Mouse (Mus musculus): ENCODE results near the gene Rps16. TPM values are rescaled to one million over a fixed set of nuclear protein-coding genes. Genes with fewer than 3 reads are reported as not detected.

The Rps16 gene
- 100 to 1,000 TPM; 298 to 415 TPM for total RNA-seq (2021)
- long read RNA-seq, experiment 1, transcript Rps16-201 (5 exons, 1,109 nt) = major isoform, 416 of 423 reads
- long read RNA-seq, experiment 1, partial matches to known transcripts = 2 of 423 reads
- long read RNA-seq, experiment 1, other reads (novel, unspliced or antisense) = 2 of 423 reads
- long read RNA-seq, experiment 2, transcript Rps16-201 (5 exons, 1,109 nt) = major isoform, 522 of 530 reads
- long read RNA-seq, experiment 2, partial matches to known transcripts = 3 of 530 reads
- long read RNA-seq, experiment 2, other reads (novel, unspliced or antisense) = 3 of 530 reads

DNA sequence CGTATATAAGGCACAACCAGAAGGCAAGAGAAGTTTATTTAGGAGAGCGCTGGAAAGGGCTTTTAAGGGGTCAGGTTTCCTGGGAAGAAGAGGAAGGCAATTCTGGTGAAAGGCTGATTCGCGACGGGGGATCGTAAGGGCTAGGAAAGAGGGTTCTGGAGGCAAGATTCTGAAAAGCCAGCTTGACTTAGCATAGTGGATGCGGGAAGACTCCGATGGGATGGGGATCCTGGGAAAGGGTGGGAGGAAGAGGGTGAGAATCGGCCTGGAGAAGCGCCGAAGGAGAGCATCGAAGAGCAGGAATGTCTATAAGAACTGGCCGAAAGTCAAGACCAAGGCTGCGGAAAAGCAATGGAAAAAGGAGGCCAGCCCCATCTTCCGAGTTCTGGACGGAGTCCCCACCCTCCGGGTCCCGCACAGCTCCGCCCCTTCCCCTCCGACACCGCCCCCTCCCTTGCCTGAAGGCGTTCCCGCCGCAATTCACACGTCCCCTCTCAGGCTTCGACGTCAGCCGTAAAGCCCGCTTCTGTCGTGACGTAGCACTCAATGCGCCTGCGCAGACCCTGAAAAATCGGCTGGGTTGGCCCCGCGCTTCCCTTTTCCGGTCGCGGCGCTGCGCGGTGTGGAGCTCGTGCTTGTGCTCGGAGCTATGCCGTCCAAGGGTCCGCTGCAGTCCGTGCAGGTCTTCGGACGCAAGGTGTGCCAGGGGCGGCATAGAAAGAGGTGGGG lies at the start of gene Rps16:
TSS of gene Rps16 (plus strand) at position 498 of the 729 bp plus-strand sequence.
- intact Hi-C loops (cut with DNase I) = no loop called here
- DNase-seq = peak; percentile 97 to 98

DNA sequence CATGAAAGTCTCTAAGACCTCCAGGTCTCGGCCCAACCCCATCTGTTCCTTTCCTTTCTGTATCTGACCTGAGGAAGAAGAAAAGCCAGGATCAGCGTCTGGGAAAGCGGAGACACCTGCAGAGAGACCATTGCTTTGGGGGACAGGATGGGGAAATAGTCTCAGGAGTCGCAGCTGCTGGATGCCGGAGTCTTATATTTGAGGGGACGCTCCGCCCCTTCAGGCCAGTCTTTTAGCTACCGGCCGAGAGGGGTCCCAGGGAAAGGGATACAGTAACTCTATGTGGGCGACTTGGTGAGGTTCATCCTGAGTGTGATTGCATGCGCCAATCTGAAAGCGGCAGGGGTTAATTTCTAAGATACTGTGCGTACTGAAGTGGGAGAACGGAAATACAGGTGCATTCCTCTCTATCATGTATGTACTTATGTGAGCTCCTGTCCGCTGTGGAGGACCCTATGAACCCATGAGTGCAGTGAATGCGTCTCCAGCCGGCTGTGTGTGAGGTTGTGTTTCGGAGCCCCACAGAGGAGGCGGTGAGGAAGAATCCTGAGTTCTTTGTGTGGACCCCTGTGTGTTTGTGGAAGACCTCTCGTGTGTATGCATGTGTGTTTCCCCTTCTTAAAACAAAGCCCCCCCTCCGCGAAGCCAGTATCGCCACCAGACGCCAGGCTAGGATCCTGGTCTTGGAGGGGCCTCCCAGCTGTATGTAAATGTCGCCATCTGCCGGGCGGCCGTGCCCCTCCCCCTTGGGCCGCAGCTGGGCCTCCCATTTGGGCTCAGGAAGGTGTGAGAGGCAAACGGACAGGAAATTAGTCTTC lies 48.6 kb upstream of the Rps16 start, which contains the start of gene Dll3:
TSS of gene Dll3 (minus strand) at position 623 of the 818 bp plus-strand sequence.
- intact Hi-C loops (cut with DNase I) = loop anchor here (5.0 kb wide), 1 partner anchor 90 kb away; no protein-coding TSS in a partner anchor
- DNase-seq = no peak

DNA sequence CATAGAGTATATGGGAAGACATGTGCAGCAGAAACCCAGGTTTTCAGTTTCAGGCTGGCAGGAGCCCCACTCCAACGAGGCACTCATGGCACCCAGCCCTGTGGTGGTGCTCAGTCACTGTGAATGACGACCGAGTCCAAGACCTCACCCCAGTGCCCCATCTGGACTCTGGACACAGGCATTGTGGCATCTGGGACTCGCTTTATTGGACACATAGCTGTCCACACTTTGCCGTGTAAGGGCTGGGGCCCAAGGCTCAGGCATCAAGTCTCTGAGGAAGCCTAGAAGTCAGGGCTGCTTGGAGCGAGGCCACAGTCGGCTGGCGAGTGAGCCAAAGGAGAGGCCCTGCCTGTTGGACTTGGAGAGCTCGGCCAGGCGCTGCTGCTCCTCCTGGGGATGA lies 44.8 kb upstream of the Rps16 start:
- intact Hi-C loops (cut with DNase I) = no loop called here
- no peak for DNase-seq

DNA sequence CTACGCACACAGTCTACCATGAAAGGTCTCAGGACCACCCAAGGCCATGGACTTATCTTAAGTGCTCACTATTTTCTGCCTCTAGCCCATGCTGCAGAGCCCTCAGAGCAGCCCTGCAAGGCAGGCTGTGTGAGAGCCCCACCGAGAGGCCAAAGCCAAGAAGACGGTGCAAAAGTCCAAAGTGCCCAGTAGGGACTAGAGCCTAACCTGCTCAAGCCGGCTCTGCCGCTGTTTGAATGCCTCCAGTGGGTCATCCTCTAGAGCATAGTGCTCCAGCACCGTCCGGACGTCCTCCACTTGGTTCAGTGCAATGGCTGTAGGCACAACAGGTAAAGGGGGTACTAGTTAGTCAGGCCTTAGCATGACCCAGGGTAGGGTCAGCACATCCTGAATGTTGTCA lies 44.2 kb upstream of the Rps16 start:
- no peak for DNase-seq
- intact Hi-C loops (cut with DNase I) = no loop called here

DNA sequence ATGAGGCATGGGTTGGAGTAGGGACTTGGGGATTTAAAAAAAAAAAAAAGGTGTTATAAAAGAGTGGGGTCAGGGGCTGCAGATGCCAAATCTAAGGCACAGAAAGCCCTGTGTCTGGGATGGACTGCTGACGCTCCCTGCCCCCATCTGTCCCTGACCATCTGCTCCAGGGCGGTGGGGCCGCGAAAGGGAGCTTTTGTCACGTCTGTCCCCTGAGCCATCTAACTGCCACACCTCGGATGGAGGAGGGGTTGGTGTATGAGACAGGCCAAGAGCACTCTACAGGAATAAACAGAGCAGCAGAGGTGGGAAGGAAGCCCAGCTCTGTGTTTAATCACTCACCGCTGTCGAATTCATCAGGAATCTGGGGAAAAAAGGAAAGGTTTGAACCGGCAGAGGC lies 40.7 kb upstream of the Rps16 start:
- DNase-seq = no peak
- intact Hi-C loops (cut with DNase I) = no loop called here

GRCm38 (mm10) chr7:28311151-28311925 lies 39.1 kb upstream of the Rps16 start:
- no peak for DNase-seq
- intact Hi-C loops (cut with DNase I) = no loop called here

DNA sequence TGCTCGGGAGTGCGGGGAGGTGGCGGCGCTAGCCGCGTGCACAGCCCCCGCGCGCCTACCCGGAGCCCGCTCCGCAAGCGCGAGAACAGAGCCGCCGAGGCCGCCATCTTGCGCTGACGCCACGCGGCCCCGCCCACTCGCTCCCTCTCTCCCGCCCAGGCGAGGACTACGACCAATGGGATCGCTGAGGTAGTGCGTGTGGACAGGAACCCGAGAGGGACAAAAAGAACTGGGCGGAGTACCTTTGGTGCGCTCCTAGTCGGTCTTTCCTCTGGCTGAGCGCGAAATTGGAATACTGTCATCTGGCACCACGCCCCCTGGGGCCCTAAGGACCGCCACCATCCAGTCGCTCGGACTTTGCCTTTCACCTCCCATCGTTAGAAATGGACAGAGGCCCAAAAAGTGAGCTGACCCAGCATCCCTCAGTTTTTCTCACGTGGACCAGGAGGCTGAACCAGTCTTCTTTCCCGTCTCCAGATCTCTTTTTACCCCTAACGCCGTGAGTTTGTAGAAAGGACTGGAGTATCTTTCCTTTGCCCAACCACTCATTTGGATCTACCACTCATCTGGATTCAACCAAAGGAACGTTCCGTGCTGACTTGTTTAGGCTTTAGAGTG lies 38.4 kb upstream of the Rps16 start, which contains the start of gene Timm50:
TSS of gene Timm50 (minus strand) at position 147 of the 618 bp plus-strand sequence.
- intact Hi-C loops (cut with DNase I) = no loop called here
- DNase-seq = peak; percentile 92 to 96

DNA sequence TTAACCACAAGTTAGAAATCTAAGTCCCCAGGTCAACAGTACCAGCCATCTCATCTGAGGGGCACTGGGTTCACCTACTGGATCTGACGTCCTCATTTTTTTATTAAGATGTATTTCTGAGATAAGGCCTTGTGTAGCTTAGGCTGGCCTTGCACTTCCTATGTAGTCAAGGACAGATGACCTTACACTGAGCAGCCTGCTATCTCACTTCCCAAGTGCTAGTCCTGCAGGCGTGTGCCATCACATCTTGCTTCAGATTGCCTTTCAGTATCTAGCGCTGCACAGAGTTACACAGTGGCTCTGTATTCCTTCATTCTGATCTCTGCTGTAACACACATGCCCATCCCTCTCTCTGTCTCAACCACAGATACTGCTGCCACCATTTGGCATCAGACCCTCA lies 32.4 kb upstream of the Rps16 start:
- intact Hi-C loops (cut with DNase I) = no loop called here
- DNase-seq = no peak

GRCm38 (mm10) chr7:28318714-28319113 lies 31.7 kb upstream of the Rps16 start:
- no peak for DNase-seq
- intact Hi-C loops (cut with DNase I) = no loop called here

DNA sequence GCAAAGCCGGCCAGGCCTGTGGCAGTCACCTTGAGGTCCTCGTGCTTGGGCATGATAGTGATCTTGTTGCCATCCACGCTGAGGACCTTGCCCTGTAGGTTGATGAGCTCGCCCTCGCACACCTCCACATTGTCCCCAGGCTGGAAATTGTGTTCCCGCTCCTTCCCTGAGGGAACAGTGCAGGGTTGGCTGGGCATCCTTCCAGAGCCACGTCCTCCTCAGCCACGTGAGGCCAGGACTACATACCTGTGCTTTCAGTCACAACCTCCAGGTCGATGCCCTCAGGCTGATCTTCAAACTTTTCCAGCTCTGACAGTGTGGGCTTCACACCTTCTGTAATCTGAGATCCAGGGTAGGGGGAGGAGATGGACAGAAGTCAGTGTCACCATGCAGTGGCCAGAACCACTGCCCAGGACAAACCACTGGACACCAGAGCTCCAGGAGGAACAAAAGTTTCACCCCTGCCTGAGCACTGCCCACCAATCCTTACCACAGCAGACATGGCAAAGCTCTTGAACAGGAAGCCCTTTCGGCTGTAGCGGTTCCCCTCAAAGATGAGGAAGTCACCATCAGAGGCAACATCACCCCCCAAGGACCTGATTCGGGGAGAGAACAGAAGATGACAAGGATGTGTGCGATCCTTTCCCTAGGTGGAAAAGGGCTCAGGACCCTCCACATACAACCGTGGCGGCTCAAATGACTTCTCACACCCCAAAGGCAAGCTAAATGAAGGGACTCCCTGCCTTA lies 28.3 kb upstream of the Rps16 start:
- intact Hi-C loops (cut with DNase I) = no loop called here
- no peak for DNase-seq

- intact Hi-C loops (cut with DNase I) = no loop called here
These were observed 25.2 kb upstream of the Rps16 start for GRCm38 (mm10) chr7:28325293-28325692.

DNA sequence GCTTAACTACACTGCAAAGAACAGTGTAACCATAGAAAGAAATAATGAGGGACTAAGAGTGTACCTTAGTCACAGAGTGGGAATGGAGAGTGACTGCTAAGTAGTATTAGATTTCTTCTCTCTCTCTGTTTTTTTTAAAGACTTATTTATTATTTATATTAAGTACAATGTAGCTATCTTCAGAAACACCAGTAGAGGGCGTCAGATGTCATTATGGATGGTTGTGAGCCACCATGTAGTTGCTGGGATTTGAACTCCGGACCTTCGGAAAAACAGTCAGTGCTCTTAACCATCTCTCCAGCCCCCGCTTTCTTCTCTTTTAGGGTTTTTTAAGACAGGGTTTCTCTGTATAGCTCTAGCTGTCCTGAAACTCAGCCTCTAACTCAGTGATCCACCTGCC lies 24.0 kb upstream of the Rps16 start:
- intact Hi-C loops (cut with DNase I) = no loop called here

More at GRCm38 (mm10) chr7:28325293-28325692, 25.2 kb upstream of the Rps16 start:
- no peak for DNase-seq

GRCm38 (mm10) chr7:28328260-28328659 lies 22.2 kb upstream of the Rps16 start:
- no peak for DNase-seq
- intact Hi-C loops (cut with DNase I) = no loop called here

More for the DNA sequence above, 24.0 kb upstream of the Rps16 start:
- DNase-seq = no peak

DNA sequence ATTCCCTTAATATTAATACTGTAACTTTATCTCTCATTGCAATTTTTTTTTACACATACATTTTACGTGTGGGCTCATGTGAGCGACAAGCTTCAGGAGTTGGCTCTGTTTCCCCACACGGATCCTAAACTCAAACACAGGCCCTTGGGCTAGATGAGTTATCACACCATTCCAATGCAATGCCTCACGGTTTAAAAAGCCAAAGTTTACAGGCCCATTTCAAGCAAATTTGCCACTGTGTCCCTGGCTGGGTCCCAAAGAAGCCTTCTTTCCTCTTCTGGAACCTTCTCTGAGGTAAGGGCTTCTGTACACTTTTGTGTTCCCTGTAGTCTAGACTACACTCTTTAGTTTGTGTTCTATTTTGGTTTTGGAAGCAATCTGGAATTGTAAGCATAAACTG lies 15.9 kb upstream of the Rps16 start:
- no peak for DNase-seq
- intact Hi-C loops (cut with DNase I) = no loop called here

DNA sequence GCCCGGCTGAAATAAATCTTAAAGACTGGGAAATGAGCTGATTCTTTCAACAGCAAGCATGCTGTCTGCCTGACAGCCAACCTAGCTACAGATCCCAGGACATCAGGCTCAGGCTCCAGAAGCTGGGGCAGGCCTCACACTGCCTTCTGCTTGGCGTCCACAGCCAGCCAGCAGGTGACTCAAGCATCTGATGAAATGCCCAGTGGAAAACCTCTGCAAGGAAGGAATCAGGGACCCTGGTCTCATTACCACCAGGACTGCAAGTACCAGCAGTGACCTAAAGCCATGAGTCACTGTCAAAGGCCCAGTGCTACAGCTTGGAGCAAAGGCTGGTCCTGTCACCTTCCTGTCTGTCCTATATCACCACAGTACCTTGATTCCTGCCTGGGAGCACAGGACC lies 15.0 kb upstream of the Rps16 start:
- no peak for DNase-seq
- intact Hi-C loops (cut with DNase I) = no loop called here

- intact Hi-C loops (cut with DNase I) = no loop called here
These were observed 12.1 kb upstream of the Rps16 start, which contains the start of gene Supt5 for GRCm38 (mm10) chr7:28338108-28338998. TSS of gene Supt5 (minus strand) at chr7:28338746.

GRCm38 (mm10) chr7:28339213-28339917 lies 11.1 kb upstream of the Rps16 start:
- intact Hi-C loops (cut with DNase I) = no loop called here
- DNase-seq = peak; percentile 51 to 52

More at GRCm38 (mm10) chr7:28338108-28338998, 12.1 kb upstream of the Rps16 start, which contains the start of gene Supt5:
- DNase-seq = peak; percentile 93 to 97
